Mouse (Mus musculus) ES-Bruce4 (cell line): ENCODE data around the gene Ninj2. TPM values are rescaled to one million over a fixed set of nuclear protein-coding genes. Genes with fewer than 3 reads are reported as not detected.

Experiments used
- H3K27ac ChIP-seq: 2 replicates; pipeline ENCODE4 v1.5.1; 2012; ENCODE audit warnings: low read length, inconsistent platforms; ENCODE audit not compliant: insufficient read depth
- H3K27me3 ChIP-seq: 2 replicates; pipeline ENCODE4 v1.6.1; 2012; ENCODE audit warnings: mild to moderate bottlenecking, low read length, inconsistent platforms; ENCODE audit not compliant: control insufficient read depth, poor library complexity, insufficient read depth, severe bottlenecking
- H3K36me3 ChIP-seq: 2 replicates; pipeline ENCODE4 v1.6.1; 2012; ENCODE audit warnings: inconsistent platforms, mild to moderate bottlenecking, low read length, moderate library complexity; ENCODE audit not compliant: control insufficient read depth, poor library complexity, insufficient read depth, severe bottlenecking
- H3K4me1 ChIP-seq: one replicate; pipeline ENCODE4 v1.8.1; 2011; ENCODE audit warnings: low read length; ENCODE audit not compliant: control insufficient read depth, insufficient read depth
- H3K4me3 ChIP-seq: 2 replicates; pipeline ENCODE4 v1.5.1; 2011; ENCODE audit warnings: low read depth, mild to moderate bottlenecking, low read length
- H3K9ac ChIP-seq: 2 replicates; pipeline ENCODE4 v1.6.1; 2012; ENCODE audit warnings: low read depth, mild to moderate bottlenecking, inconsistent platforms; ENCODE audit not compliant: poor library complexity, severe bottlenecking
- H3K9me3 ChIP-seq: replicated peaks from 2 replicates; pipeline ENCODE4 v1.6.1; 2012; ENCODE audit warnings: mild to moderate bottlenecking, low read length, inconsistent platforms; ENCODE audit not compliant: control insufficient read depth, poor library complexity, insufficient read depth, severe bottlenecking
- CTCF ChIP-seq: IDR thresholded peaks from one replicate; pipeline ENCODE4 v1.8.1; 2011; ENCODE audit warnings: low read depth, low read length
- EP300 ChIP-seq: IDR thresholded peaks from 2 replicates; pipeline ENCODE4 v1.6.1; 2011; ENCODE audit warnings: low read depth, low read length; ENCODE audit not compliant: insufficient read depth
- POLR2A ChIP-seq: IDR thresholded peaks from one replicate; pipeline ENCODE4 v1.8.1; 2011; ENCODE audit warnings: low read length; ENCODE audit not compliant: insufficient read depth
- polyA plus RNA-seq: library from polyadenylated mRNA; stranded (reverse); fragments of >200 nt; gene quantifications from 2 replicates; pipeline ENCODE4 v1.2.4, GENCODE M21; 2011; ENCODE audit warnings: low read depth; ENCODE audit not compliant: missing spikeins, insufficient read depth, insufficient read length

The Ninj2 gene
- polyA plus RNA-seq, 1 experiment = 0.75 TPM

DNA sequence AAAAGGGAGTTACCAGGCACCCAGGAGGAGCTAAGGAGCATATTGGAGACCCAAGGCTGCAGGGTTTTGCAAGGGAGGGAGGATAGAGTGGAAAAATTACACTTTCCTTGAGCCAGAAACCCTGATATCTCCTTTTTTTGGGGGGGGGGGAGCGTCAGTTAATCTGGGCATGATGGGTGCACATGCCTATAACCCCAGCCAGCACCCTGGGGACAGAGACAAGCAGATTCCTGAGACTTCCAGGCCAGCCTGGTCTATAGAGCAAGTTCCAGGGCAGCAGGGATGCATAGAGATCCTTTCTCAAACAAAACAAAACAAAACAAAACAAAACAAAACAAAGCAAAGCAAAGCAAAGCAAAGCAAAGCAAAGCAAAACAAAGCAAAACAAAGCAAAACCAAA is 21.1 kb downstream of the Ninj2 start:
- Histone ChIP-seq H3K36me3 (no peaks in the 10 kb centered on the region), H3K27ac (no peak overlapping the region), H3K4me1 (no peaks in the 10 kb centered on the region)

GRCm38 (mm10) chr6:120114698-120115097 is 21.5 kb downstream of the Ninj2 start:
- TF ChIP-seq EP300 (no peak), CTCF (no peak), POLR2A (no peak)
- H3K36me3 ChIP-seq = no peaks in the 10 kb centered on the region
- no peaks in the 10 kb centered on the region for H3K9me3 ChIP-seq
- H3K27ac ChIP-seq = no peak overlapping the region
- H3K4me3 ChIP-seq = no peak overlapping the region
- H3K4me1 ChIP-seq = no peaks in the 10 kb centered on the region
- H3K27me3 ChIP-seq = no peaks in the 10 kb centered on the region
- H3K9ac ChIP-seq = no peak overlapping the region

More for the DNA sequence above, 21.1 kb downstream of the Ninj2 start:
- Histone ChIP-seq H3K4me3 (no peak overlapping the region), H3K9ac (no peak overlapping the region), H3K9me3 (no peaks in the 10 kb centered on the region), H3K27me3 (no peaks in the 10 kb centered on the region)
- TF ChIP-seq POLR2A (no peak), EP300 (no peak), CTCF (no peak)

DNA sequence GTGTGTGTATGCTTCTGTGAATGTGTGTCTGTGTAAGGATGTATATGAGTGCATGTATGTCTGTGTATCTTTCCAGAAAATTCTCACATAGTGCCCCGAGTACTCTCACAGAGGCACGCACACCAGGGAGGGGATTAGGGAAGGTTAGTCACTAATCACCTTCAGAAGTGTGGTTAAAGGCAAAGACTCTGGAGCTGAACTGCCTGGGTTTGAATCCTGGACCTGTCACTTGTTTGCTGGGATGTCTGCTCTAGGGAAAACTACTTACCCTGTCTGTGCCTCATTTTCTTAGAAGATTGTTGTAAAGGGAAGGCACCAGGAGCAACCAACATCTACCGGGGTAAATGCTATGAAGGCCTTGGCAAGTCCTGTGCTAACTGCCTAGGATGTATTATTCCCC is 22.3 kb downstream of the Ninj2 start:
- Histone ChIP-seq H3K27me3 (no peaks in the 10 kb centered on the region), H3K4me3 (no peak overlapping the region), H3K27ac (no peak overlapping the region), H3K36me3 (no peaks in the 10 kb centered on the region), H3K9ac (no peak overlapping the region), H3K4me1 (no peaks in the 10 kb centered on the region), H3K9me3 (no peaks in the 10 kb centered on the region; the same call in 1 of the 2 replicates)
- TF ChIP-seq POLR2A = no peak
- TF ChIP-seq CTCF = no peak
- TF ChIP-seq EP300 = no peak

DNA sequence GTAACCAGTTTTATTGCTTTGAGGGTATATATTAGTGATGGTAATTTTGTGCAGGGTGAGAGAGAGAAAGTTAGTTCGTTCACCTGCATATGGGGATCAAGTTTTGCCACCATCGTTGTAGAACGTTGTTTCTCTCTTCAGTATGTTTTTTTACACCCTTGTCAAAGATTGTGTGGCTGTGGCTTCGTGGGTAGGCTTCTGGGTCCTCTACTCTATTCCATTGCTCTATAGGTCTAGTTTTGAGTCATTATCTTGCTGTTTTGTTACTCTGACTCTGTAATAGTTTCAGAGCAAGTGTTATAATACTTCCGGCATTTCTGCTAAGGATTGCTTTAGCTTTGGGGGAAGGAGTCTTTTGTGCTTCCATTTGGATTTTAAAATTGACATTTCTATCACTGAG is 26.7 kb downstream of the Ninj2 start:
- Histone ChIP-seq H3K27ac (no peak overlapping the region), H3K9me3 (no peaks in the 10 kb centered on the region; the same call in 1 of the 2 replicates), H3K36me3 (no peaks in the 10 kb centered on the region), H3K4me3 (no peak overlapping the region), H3K27me3 (no peaks in the 10 kb centered on the region), H3K9ac (no peak overlapping the region), H3K4me1 (no peaks in the 10 kb centered on the region)
- no peak for TF ChIP-seq CTCF
- no peak for TF ChIP-seq EP300
- no peak for TF ChIP-seq POLR2A

DNA sequence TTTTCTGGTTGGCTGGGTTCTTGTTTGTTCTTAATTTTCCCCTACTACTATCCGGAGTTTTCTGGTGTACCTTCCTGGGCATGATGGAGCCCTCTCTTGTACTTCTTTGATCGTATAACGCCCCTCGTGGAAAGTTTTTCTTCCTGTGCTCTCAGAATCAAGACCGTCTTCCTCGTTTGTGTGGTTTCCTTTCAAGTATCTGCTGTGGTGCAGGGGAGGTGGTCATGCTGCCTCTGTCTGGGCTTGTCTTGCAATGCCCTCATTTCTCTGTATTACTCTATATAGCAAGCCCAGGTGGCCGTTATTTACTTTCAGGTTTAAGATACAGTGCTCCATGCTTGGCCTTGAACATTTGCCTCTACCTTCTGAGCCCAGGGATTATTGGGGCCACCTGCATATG is 31.5 kb downstream of the Ninj2 start:
- H3K9ac ChIP-seq = no peak overlapping the region
- TF ChIP-seq CTCF (no peak), EP300 (no peak), POLR2A (no peak)
- no peak overlapping the region for H3K27ac ChIP-seq
- H3K27me3 ChIP-seq = no peaks in the 10 kb centered on the region
- H3K9me3 ChIP-seq = peaks cover 14% of the 10 kb centered on the region
- no peaks in the 10 kb centered on the region for H3K4me1 ChIP-seq
- no peak overlapping the region for H3K4me3 ChIP-seq
- no peaks in the 10 kb centered on the region for H3K36me3 ChIP-seq

GRCm38 (mm10) chr6:120126456-120126855 is 33.3 kb downstream of the Ninj2 start:
- Histone ChIP-seq H3K4me1 (no peaks in the 10 kb centered on the region), H3K4me3 (no peak overlapping the region), H3K36me3 (no peaks in the 10 kb centered on the region), H3K27me3 (no peaks in the 10 kb centered on the region), H3K27ac (no peak overlapping the region), H3K9ac (no peak overlapping the region), H3K9me3 (peaks cover 14% of the 10 kb centered on the region)
- TF ChIP-seq EP300 (no peak), POLR2A (no peak), CTCF (no peak)
